Mouse (Mus musculus) intestine, embryonic 16.5 days (tissue): ENCODE data around the gene Trabd2b. TPM values are rescaled to one million over a fixed set of nuclear protein-coding genes. Genes with fewer than 3 reads are reported as not detected.

Experiments used
- ATAC-seq: fragments of 200-750 bp; cut with Nextera tagmentation; 2 replicates; pipeline ENCODE4 v1.8.0; 2017; ENCODE audit warnings: moderate TSS enrichment, moderate library complexity
- H3K27ac ChIP-seq: fragments of 300-500 bp; sonication (generic); 2 replicates; pipeline ENCODE4 v1.5.1; 2014; ENCODE audit warnings: mild to moderate bottlenecking, low read length
- H3K27me3 ChIP-seq: fragments of 300-500 bp; sonication (generic); replicated peaks from 2 replicates; pipeline ENCODE4 v1.6.1; 2014; ENCODE audit warnings: low read length, control low read depth, mixed read lengths; ENCODE audit not compliant: control insufficient read depth, insufficient read depth
- H3K36me3 ChIP-seq: fragments of 300-500 bp; sonication (generic); 2 replicates; pipeline ENCODE4 v1.6.1; 2014; ENCODE audit warnings: low read length, control low read depth; ENCODE audit not compliant: control insufficient read depth, insufficient read depth
- H3K4me1 ChIP-seq: fragments of 300-500 bp; sonication (generic); 2 replicates; pipeline ENCODE4 v1.6.1; 2014; ENCODE audit warnings: low read length, control low read depth, mixed read lengths; ENCODE audit not compliant: control insufficient read depth, insufficient read depth
- H3K4me2 ChIP-seq: fragments of 300-500 bp; sonication (generic); 2 replicates; pipeline ENCODE4 v1.6.1; 2014; ENCODE audit warnings: low read depth, low read length, control low read depth
- H3K4me3 ChIP-seq: fragments of 300-500 bp; sonication (generic); 2 replicates; pipeline ENCODE4 v1.5.1; 2014; ENCODE audit warnings: mild to moderate bottlenecking, low read length
- H3K9ac ChIP-seq: fragments of 300-500 bp; sonication (generic); 2 replicates; pipeline ENCODE4 v1.6.1; 2014; ENCODE audit warnings: low read depth, low read length
- H3K9me3 ChIP-seq: fragments of 300-500 bp; sonication (generic); 2 replicates; pipeline ENCODE4 v1.6.1; 2016; ENCODE audit warnings: low read length, control low read depth; ENCODE audit not compliant: control insufficient read depth
- WGBS: fragments of 180-500 bp; shearing (Covaris S2); extraction: QIAGEN DNeasy Blood & Tissue Kit; methylation state at CpG from one replicate; pipeline ENCODE4 v1.1.7; 2014; 5-methylcytosine and 5-hydroxymethylcytosine counted together
- polyA plus RNA-seq: library from polyadenylated mRNA; unstranded; fragments of >200 nt; fragmentation: Nextera tagmentation; extraction: Ambion mirVana; gene quantifications from 2 replicates; pipeline ENCODE4 v1.2.1, GENCODE M21; 2015

The Trabd2b gene
- polyA plus RNA-seq, 1 experiment from 2014 or later: 0.37 TPM

GRCm38 (mm10) chr4:114511649-114512048 lies 105.1 kb downstream of the Trabd2b start:
- Histone ChIP-seq H3K4me2 (no peak overlapping the region), H3K27ac (no peak overlapping the region), H3K9me3 (no peaks in the 10 kb centered on the region), H3K36me3 (no peaks in the 10 kb centered on the region), H3K4me1 (peaks cover 9% of the 10 kb centered on the region; the same call in 1 of the 2 replicates), H3K9ac (no peak overlapping the region), H3K27me3 (no peaks in the 10 kb centered on the region), H3K4me3 (no peak overlapping the region)
- 92% methylated on average over 3 of the region's 3 CpGs for WGBS
- no peak for ATAC-seq

- H3K36me3 ChIP-seq: no peaks in the 10 kb centered on the region
- H3K9me3 ChIP-seq: no peaks in the 10 kb centered on the region
- H3K9ac ChIP-seq: no peak overlapping the region
- no peaks in the 10 kb centered on the region for H3K27me3 ChIP-seq
- no peak overlapping the region for H3K27ac ChIP-seq
- H3K4me2 ChIP-seq: no peak overlapping the region
- H3K4me3 ChIP-seq: no peak overlapping the region
- ATAC-seq: no peak
- H3K4me1 ChIP-seq: peaks cover 9% of the 10 kb centered on the region; the same call in 1 of the 2 replicates
Measured at GRCm38 (mm10) chr4:114513149-114513548, 106.6 kb downstream of the Trabd2b start.

GRCm38 (mm10) chr4:114515330-114515771 lies 108.8 kb downstream of the Trabd2b start:
- no peaks in the 10 kb centered on the region for H3K36me3 ChIP-seq
- no peaks in the 10 kb centered on the region for H3K9me3 ChIP-seq
- H3K4me3 ChIP-seq: no peak overlapping the region
- H3K27me3 ChIP-seq: no peaks in the 10 kb centered on the region
- no peak overlapping the region for H3K4me2 ChIP-seq
- 48% methylated on average over 5 of the region's 5 CpGs for WGBS
- no peak overlapping the region for H3K27ac ChIP-seq
- H3K9ac ChIP-seq: no peak overlapping the region
- ATAC-seq: peak; percentile 28; the same call in 1 of the 2 replicates
- peaks cover 9% of the 10 kb centered on the region; the same call in 1 of the 2 replicates for H3K4me1 ChIP-seq

- WGBS: 42% methylated on average over 4 of the region's 4 CpGs
- no peaks in the 10 kb centered on the region for H3K9me3 ChIP-seq
- no peak overlapping the region for H3K9ac ChIP-seq
- no peaks in the 10 kb centered on the region for H3K36me3 ChIP-seq
- H3K4me1 ChIP-seq: peaks cover 9% of the 10 kb centered on the region; the same call in 1 of the 2 replicates
- no peaks in the 10 kb centered on the region for H3K27me3 ChIP-seq
- no peak overlapping the region for H3K4me2 ChIP-seq
- H3K4me3 ChIP-seq: no peak overlapping the region
- ATAC-seq: no peak
- H3K27ac ChIP-seq: 0 out of 2 replicates have a peak overlapping the region, but pooled peaks have one; percentile 30
Measured at GRCm38 (mm10) chr4:114516651-114517050, 110.1 kb downstream of the Trabd2b start.

GRCm38 (mm10) chr4:114518061-114518460 lies 111.5 kb downstream of the Trabd2b start:
- Histone ChIP-seq H3K9me3 (no peaks in the 10 kb centered on the region), H3K4me1 (peaks cover 9% of the 10 kb centered on the region; the same call in 1 of the 2 replicates), H3K9ac (no peak overlapping the region), H3K4me2 (no peak overlapping the region), H3K36me3 (no peaks in the 10 kb centered on the region), H3K27ac (no peak overlapping the region), H3K27me3 (no peaks in the 10 kb centered on the region), H3K4me3 (no peak overlapping the region)
- 85% methylated on average over 3 of the region's 3 CpGs for WGBS
- ATAC-seq: no peak

- Histone ChIP-seq H3K9ac (no peak overlapping the region), H3K27ac (no peak overlapping the region), H3K27me3 (no peaks in the 10 kb centered on the region), H3K4me3 (no peak overlapping the region), H3K36me3 (no peaks in the 10 kb centered on the region), H3K4me1 (peaks cover 9% of the 10 kb centered on the region; the same call in 1 of the 2 replicates), H3K4me2 (no peak overlapping the region), H3K9me3 (no peaks in the 10 kb centered on the region)
- ATAC-seq: no peak
- 86% methylated on average over 1 of the region's 1 CpGs for WGBS
Measured at GRCm38 (mm10) chr4:114518571-114518970, 112.0 kb downstream of the Trabd2b start.

GRCm38 (mm10) chr4:114519321-114519720 lies 112.8 kb downstream of the Trabd2b start:
- ATAC-seq: no peak
- H3K4me2 ChIP-seq: no peak overlapping the region
- WGBS: 73% methylated on average over 4 of the region's 4 CpGs
- peaks cover 9% of the 10 kb centered on the region; the same call in 1 of the 2 replicates for H3K4me1 ChIP-seq
- H3K27ac ChIP-seq: no peak overlapping the region
- no peak overlapping the region for H3K9ac ChIP-seq
- no peaks in the 10 kb centered on the region for H3K27me3 ChIP-seq
- no peaks in the 10 kb centered on the region for H3K36me3 ChIP-seq
- H3K4me3 ChIP-seq: no peak overlapping the region
- H3K9me3 ChIP-seq: no peaks in the 10 kb centered on the region

- no peaks in the 10 kb centered on the region for H3K36me3 ChIP-seq
- no peak overlapping the region for H3K27ac ChIP-seq
- WGBS: 78% methylated on average over 3 of the region's 3 CpGs
- H3K9me3 ChIP-seq: no peaks in the 10 kb centered on the region
- no peak overlapping the region for H3K4me2 ChIP-seq
- H3K4me3 ChIP-seq: no peak overlapping the region
- no peaks in the 10 kb centered on the region for H3K27me3 ChIP-seq
- peaks cover 8% of the 10 kb centered on the region; the same call in 1 of the 2 replicates for H3K4me1 ChIP-seq
- ATAC-seq: no peak
- H3K9ac ChIP-seq: no peak overlapping the region
Measured at GRCm38 (mm10) chr4:114519966-114520365, 113.4 kb downstream of the Trabd2b start.

- Histone ChIP-seq H3K9me3 (no peaks in the 10 kb centered on the region), H3K4me1 (no peaks in the 10 kb centered on the region), H3K27ac (no peak overlapping the region), H3K4me2 (no peak overlapping the region), H3K4me3 (no peak overlapping the region), H3K36me3 (no peaks in the 10 kb centered on the region), H3K27me3 (no peaks in the 10 kb centered on the region), H3K9ac (no peak overlapping the region)
- no peak; the same call in 1 of the 2 replicates for ATAC-seq
- WGBS: 61% methylated on average over 5 of the region's 5 CpGs
Measured at GRCm38 (mm10) chr4:114523335-114524188, 117.0 kb downstream of the Trabd2b start.
